Mouse (Mus musculus) heart, adult 11 months (tissue): ENCODE data around the gene Smg6.

ENCODE experiments used
- DNase-seq: peaks from one replicate; pipeline ENCODE4 v3.0.0; 2022

Smg6 gene

GRCm38 (mm10) chr11:74925577-74926387 lies at the start of gene Smg6, which contains the start of gene Srr:
Smg6 (plus strand) TSS chr11:74925823.
Srr (minus strand) TSS chr11:74925948.
- peak; percentile 100 for DNase-seq

DNA sequence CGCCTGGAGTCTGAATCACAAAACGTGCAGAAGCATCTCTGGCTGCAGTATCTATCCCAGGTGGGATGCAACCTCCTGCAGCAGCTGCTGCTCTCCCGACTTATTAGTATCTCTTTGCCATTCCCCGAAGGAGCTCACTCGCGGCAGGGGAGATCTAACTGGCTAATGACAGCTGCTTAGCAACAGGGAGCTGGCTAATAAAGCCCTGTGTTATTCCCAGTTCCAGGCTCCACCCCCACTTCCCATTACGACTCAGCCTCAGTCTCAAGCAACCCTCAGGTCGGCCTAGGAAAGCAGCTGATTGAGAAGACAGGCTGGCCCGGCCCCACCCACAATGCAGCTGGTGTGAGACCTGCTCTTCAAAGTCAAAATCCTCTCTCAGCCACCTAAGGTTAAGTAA lies 48.8 kb upstream of the Smg6 start:
- peak; percentile 98 for DNase-seq

DNA sequence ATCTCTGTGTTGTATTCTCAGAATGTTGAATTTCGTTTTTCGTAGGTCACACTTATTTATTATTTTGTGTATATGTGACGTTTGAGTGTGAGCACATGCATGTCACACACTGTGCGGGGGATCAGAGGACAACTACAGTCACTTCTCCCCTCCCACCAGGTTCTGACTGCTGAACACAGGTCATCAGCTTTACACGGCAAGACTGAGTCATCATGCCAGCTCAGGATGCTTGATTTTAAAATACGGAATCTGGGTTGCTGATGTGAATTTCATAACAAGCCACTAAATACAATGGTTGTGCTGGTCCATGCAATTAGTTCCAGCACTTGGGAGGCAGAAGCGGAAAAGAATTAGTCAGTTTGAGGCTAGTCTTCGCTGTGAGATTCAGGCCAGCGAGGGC lies 44.6 kb upstream of the Smg6 start:
- DNase-seq, result no peak

DNA sequence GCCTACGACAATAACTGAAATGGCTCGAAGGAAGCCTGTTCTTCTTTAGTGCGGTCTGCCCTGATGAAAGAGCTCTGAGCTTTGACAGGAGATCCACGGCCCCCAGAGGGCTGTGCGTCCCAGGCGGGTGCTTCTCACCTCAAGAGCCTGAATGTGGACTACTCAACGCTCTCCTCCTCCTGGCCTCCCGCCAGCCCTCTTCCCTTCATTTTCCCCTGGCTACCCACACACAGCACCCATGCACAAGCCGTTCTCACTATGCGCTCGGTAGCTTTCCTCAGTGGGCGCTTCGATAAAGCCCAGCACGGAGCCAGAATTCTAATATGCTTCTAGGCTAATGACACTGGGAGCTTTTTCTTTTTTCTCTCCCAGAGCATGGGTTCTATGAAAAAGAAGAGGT lies 43.6 kb upstream of the Smg6 start:
- DNase-seq, result no peak

DNA sequence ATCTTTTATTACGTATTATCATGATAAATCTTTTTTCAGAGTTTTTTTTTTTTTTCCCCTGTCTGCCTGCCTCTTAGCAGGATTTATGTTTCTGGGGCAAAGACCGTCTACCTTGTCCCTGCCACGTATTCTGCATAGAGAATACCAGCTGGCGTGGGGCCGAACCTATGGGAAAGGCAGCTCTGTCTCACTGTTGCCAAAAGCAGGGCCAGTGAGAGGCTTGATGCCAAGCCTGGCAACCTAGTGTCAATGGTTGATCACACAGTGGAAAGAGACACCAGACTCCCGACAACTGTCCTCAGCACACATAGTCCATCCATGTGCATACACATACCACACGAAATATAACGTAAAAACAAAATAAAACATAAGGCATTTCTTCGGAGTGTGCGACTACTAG lies 42.5 kb upstream of the Smg6 start:
- no peak for DNase-seq

- no peak for DNase-seq
These were observed 31.0 kb upstream of the Smg6 start for GRCm38 (mm10) chr11:74894619-74895018.

- DNase-seq, result no peak
These were observed 29.4 kb upstream of the Smg6 start for GRCm38 (mm10) chr11:74895980-74896900.

DNA sequence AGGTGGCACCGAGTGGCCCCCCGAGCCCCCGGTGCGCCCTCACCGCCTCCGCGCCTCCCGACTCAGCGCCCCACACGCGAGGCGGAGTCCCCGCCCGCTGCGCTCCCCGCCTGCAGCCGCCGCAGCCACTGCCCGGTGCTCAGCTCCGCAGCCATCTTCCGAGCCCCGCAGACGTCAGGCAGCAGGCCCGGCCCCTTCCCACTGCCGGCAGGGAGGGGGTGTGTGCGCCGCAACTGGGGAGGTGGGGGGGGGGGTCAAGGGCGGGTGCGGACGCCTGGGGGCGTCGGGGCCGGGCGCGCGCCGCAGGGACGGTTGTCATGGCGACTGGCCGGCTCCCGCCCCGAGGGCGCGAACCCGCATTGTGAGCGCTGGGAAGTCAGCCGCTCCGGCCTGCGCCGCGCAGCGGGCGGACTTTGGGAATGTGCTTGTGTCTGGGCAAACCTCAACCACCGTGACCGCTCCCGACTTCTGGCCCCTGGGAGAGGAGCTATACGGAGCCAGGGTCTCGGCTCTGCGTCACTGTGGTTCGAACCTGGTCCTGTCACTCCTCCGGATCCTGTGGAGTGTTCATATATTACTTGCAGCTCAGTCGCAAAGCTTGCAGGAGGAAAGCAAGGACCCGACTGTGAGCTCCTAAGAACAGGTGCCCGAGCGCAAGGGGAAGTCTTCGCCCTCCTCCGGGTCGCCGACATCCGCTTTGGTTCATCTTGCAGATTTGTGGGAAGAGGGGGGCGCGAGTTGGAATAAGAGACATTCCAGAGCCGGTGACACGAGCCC lies 28.5 kb upstream of the Smg6 start, which contains the start of gene Sgsm2:
Gene Sgsm2 (minus strand): TSS at position 160 of the 777 bp plus-strand sequence.
- peak; percentile 97 for DNase-seq

DNA sequence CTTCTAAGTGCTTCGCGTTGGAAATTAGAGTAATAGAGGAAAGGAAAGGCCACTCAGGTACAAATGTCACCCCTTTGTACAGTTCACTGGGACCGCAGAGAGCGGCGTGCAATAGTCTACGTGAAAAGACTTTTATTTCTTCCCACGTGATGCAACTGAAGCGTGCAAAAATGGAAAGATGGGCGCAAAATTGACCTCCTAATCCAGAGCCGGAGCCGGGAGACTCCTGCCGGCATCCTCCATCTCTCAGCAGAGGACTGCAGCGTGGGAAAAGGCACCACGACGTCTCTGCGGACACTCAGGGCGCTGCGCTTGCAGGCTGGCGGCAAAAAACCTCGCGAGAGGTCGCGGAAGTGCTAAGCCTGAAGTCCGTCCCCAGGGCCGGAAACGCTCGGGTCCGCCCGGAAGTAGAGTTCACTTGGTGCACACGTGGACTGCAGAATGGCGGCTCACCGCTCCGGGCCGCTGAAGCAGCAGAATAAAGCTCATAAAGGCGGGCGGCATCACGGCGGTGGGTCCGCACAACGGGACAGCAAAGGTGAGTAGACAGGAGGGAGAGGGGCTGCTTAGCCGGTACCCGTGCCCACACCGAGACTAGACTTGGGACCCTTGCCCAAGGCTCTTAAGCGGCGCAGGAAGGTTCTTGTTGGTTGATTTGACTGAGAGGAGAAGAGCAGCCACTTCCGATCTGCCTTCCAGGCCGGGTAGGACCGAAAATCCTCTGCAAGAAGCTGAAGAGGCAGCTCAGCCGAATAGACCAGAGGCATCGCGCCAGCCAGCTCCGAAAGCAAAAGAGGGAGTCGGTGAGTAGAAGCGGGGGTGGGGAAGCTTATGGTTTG lies 27.7 kb upstream of the Smg6 start, which contains the start of gene Tsr1:
Gene Tsr1 (plus strand): TSS at position 394 of the 839 bp plus-strand sequence.
- peak; percentile 99 for DNase-seq

- no peak for DNase-seq
These were observed 27.2 kb upstream of the Smg6 start for GRCm38 (mm10) chr11:74898517-74898827.

DNA sequence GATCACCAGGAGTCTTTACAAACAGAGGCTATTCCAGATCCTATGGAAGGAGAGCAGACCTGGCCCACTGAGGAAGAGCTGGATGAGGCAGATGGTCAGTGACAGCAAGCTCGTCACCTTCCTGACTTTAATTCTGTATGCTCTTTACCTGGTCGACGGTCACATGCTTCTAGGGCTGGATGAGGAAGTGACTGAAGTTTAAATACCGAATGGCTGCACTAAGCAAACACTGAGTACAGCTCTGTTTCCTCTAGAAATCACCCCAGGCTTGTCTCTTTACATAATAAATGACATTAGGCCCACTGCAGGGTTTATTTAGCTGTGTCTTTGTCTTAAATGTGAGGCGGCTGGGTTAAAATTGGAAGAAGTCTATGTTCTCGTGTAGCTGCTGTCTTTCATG lies 24.1 kb upstream of the Smg6 start:
- no peak for DNase-seq

GRCm38 (mm10) chr11:74902416-74902815 lies 23.2 kb upstream of the Smg6 start:
- no peak for DNase-seq

- DNase-seq, result no peak
These were observed 17.8 kb upstream of the Smg6 start for GRCm38 (mm10) chr11:74907850-74908249.

DNA sequence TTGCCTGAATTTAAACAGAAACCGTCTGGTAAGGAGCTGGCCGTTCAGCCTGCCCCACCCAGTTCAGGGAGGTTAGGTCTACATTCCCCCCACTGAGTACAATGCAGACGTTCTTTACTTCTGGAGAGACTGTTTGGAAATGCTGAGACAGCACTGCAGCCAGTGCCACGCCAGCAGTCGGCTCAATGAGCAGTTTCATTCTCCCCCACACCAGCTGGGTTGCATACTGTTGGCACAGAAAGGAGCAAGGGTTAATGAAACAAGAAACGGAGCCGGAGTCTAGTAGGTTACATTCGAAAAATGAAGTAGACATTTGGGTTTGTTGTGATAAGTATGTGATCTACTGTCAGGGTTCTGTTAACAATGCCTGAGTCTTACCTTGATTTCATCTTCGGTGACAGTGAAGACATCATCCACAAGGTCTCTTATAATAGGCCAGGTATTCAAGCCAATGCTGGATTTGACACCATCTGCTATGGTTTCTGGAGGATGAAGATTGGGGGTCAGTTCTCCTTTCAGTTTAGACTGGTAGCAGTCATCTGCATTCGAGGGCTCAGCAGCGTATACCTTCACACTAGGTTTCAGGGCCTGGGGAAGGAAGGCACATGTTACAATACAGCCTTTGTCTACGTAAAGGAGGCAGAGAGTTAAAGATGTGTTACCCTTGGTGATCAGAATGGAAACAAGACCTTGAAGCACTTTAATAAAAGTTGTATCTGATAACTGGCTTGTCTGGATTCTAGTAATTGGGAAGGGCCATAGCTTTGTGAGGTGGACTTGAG lies 16.8 kb upstream of the Smg6 start:
- no peak for DNase-seq

GRCm38 (mm10) chr11:74909978-74910377 lies 15.6 kb upstream of the Smg6 start:
- no peak for DNase-seq

GRCm38 (mm10) chr11:74912492-74912891 lies 13.1 kb upstream of the Smg6 start:
- no peak for DNase-seq

DNA sequence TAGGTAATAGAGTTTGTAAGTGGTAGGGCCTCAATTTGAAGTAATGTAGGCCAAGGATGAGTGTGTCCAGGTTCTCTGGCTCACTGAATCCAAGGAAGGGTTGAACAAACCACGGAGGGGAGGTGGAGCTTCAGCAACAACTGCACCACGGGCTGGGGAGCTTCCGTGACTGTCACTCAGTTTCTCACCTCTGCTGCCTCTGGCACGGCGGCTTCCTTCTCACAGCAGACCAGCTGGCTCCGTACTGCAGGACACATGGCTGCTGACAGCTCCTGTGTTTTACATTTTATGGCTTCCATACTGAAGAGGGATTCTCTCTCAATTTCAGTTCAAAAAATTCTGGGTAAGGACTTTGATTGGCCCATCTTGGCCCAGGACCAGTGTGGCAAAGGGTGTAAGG lies 6.4 kb upstream of the Smg6 start:
- no peak for DNase-seq

DNA sequence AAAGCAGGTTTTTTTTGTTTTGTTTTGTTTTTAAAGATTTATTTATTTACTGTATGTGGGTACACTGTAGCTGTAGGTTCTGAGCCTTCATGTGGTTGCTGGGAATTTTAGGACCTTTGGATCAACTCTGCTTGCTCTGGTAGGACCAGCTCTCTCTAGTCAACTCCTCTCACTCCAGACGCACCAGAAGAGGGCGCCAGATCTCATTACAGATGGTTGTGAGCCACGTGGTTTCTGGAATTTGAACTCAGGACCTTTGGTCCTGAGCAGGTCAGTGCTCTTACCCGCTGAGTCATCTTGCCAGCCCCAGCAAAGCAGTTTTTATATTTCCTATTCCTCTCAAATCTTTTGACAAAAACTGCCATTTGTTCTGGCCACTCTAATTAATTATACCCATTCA lies 1.5 kb upstream of the Smg6 start:
- DNase-seq, result no peak

GRCm38 (mm10) chr11:74926388-74927005 lies 874 bp downstream of the Smg6 start:
- no peak for DNase-seq

DNA sequence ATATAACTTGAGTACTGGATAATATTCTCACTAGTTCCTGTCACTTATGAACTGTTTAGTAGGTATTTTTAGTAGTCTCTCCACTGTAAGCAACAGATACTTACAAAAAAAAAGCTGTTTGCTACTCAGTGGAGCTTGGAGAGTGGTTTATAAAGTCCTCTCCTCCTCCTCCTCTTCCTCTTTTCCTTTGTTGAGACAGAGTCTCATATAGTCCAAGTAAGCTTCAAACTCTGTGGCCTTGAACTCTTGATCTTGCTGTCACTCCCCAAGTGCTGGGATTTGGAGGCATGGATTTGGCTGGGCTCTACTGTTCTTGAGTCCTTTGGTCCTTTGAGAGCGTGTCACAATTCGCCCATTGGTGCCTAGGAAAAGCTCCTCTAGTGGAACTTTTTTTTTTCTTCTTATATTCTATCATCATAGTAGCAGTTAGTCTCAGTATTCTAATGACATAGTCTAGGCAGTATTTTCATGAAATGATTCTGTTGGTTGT lies 1.7 kb downstream of the Smg6 start:
- DNase-seq, result peak; percentile 60

GRCm38 (mm10) chr11:74929111-74929510 lies 3.5 kb downstream of the Smg6 start:
- no peak for DNase-seq
